Mouse (Mus musculus) CH12.LX (cell line): ENCODE measurements around the gene H2-Q4.
"Not testable (repeated sequence)": the region's sequence is repeated elsewhere in the genome, so short reads cannot be mapped to it uniquely, and the experiment has no call there.

Experiments used
- CTCF ChIP-seq, 2 experiments: IDR thresholded peaks in 1 of 2; conservative IDR thresholded peaks in 1 of 2; 2 replicates each; pipeline ENCODE4 v1.5.1; 2011 to 2012; ENCODE audit warnings: low read depth in 2 of 2, low read length in 2 of 2, improper control_type of control experiment in 1 of 2, inconsistent platforms in 1 of 2, mild to moderate bottlenecking in 1 of 2, moderate library complexity in 1 of 2
- KAT2A ChIP-seq: IDR thresholded peaks from 2 replicates; pipeline ENCODE4 v1.6.1; 2012; ENCODE audit warnings: low read length, improper control_type of control experiment, inconsistent platforms; ENCODE audit not compliant: insufficient replicate concordance
- MAZ ChIP-seq: IDR thresholded peaks from 2 replicates; pipeline ENCODE4 v1.6.1; 2012; ENCODE audit warnings: low read depth, mild to moderate bottlenecking, inconsistent platforms, low read length, improper control_type of control experiment, moderate library complexity
- MXI1 ChIP-seq: IDR thresholded peaks from 2 replicates; pipeline ENCODE4 v1.6.1; 2011; ENCODE audit warnings: mild to moderate bottlenecking, low read depth, low read length, improper control_type of control experiment
- POLR2A ChIP-seq: IDR thresholded peaks from 2 replicates; pipeline ENCODE4 v1.6.1; 2011; ENCODE audit warnings: low read depth, mild to moderate bottlenecking, improper control_type of control experiment, low read length
- SMC3 ChIP-seq: IDR thresholded peaks from 2 replicates; pipeline ENCODE4 v1.6.1; 2011; ENCODE audit warnings: low read depth, low read length, improper control_type of control experiment
- TCF12 ChIP-seq: IDR thresholded peaks from 2 replicates; pipeline ENCODE4 v1.6.1; 2014; ENCODE audit warnings: low read depth, mild to moderate bottlenecking, inconsistent platforms, low read length, improper control_type of control experiment
- USF2 ChIP-seq: conservative IDR thresholded peaks from 2 replicates; pipeline ENCODE4 v1.6.1; 2011; ENCODE audit warnings: low read depth, low read length, improper control_type of control experiment
- ZC3H11A ChIP-seq: IDR thresholded peaks from 2 replicates; pipeline ENCODE4 v1.6.1; 2012; ENCODE audit warnings: low read depth, mild to moderate bottlenecking, inconsistent platforms, low read length, improper control_type of control experiment
- ZNF384 ChIP-seq: IDR thresholded peaks from 2 replicates; pipeline ENCODE4 v1.6.1; 2012; ENCODE audit warnings: low read depth, low read length, improper control_type of control experiment, inconsistent platforms

DNA sequence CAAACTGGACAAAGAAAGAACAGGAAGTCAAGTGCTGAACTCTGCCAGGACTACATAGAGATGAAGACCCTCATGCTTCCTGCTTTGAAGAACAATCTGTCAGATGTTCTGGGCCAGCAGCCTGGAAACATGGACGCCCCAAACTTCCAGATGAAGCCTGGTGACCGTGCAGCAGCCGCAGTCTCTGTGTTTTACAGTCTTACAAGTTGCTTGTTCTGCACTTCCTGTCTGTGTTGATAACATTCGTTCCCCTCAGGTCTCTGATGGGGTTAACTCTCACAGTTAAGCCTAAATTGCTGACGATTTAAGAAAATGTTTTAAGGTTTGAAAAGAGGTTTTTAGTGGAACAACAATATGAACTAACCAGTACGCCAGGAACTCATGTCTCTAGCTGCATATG lies 47.9 kb upstream of the H2-Q4 start:
- TF ChIP-seq MAZ; POLR2A; CTCF (conservative IDR thresholded peaks at IDR 0.05 in 1 of 2, IDR thresholded peaks at IDR 0.05 in 1 of 2; ENCODE audit: low read depth in 2 of 2, low read length in 2 of 2); ZNF384; ZC3H11A; TCF12; SMC3; MXI1; KAT2A; USF2: not testable (repeated sequence)
